ENCODE assay signal across 25 mouse cellular contexts in the genomic region with DNA sequence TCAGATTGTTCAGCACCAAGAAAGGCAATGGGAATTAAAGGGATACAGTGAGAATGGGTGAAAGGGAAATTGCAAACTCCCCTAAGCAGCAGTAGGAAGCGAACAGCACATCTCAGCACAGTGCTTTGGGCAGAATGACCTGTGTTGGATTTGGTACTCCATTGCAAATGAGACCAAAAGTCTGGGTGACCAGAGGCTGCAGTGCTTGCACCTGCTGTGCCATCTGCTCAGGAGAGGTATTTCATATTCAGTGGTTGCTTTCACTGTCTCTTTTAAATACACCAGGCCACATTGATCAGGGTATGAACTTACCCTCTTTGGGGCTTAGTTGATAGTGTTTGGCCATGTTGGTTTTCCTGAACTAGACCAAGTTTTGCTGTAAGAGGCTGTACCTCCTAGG. TPM values are rescaled to one million over a fixed set of nuclear protein-coding genes. Genes with fewer than 3 reads are reported as not detected.
DNase-seq lines count a peak whose midpoint lies in the region; ATAC-seq and TF ChIP-seq lines count a peak whose summit lies in the region.
"Had no signal": no experiment of that assay in that cellular context is flagged by ENCODE, and none has a peak within 500 bp of the region (broad histone marks: within the 10 kb centered on the region; RNA-seq: fewer than 3 reads in every experiment).

No protein-coding gene starts in this region.

- ATAC-seq in inflammation-experienced regulatory T-cells, adult 6 months: no peak
- ATAC-seq in kidney, embryonic 15.5 days (replicated peaks; ENCODE audit: low FRiP score): no peak
- ATAC-seq: forebrain, embryonic 16.5 days had no signal

- H3K27me3 ChIP-seq in cerebellum, adult 2 months (ENCODE audit: control insufficient read depth, insufficient read depth, low read length): no peaks in the 10 kb centered on the region
- no peaks in the 10 kb centered on the region for H3K27me3 ChIP-seq in kidney, embryonic 15.5 days
- H3K27me3 ChIP-seq: heart, embryonic 13.5 days; hindbrain, embryonic 15.5 days; limb, embryonic 12.5 days; liver, embryonic 15.5 days; neural tube, embryonic 13.5 days; stomach, embryonic 15.5 days had no signal

- no peak overlapping the region for H3K9ac ChIP-seq in kidney, embryonic 15.5 days
- H3K9ac ChIP-seq: heart, embryonic 13.5 days; hindbrain, embryonic 15.5 days; limb, embryonic 12.5 days; liver, embryonic 15.5 days; lung, embryonic 14.5 days; neural tube, embryonic 13.5 days; stomach, embryonic 15.5 days had no signal

- H3K9me3 ChIP-seq in kidney, embryonic 15.5 days (replicated peaks): no peaks in the 10 kb centered on the region
- H3K9me3 ChIP-seq: heart, embryonic 13.5 days; hindbrain, embryonic 15.5 days; liver, embryonic 15.5 days; neural tube, embryonic 13.5 days; stomach, embryonic 15.5 days had no signal

- H3K27ac ChIP-seq in cerebellum, adult 2 months (ENCODE audit: insufficient read depth, low read length): peak overlapping the region; percentile 34; the same call in 1 of the 2 replicates
- no peak overlapping the region for H3K27ac ChIP-seq in kidney, embryonic 15.5 days
- H3K27ac ChIP-seq: gastrocnemius, adult 2 months; heart, adult 2 months; heart, embryonic 13.5 days; hindbrain, embryonic 15.5 days; limb, embryonic 12.5 days; liver, embryonic 15.5 days; neural tube, embryonic 13.5 days had no signal

- TF ChIP-seq POLR2A in cerebellum, adult 2 months (IDR thresholded peaks at IDR 0.05; ENCODE audit: borderline replicate concordance, insufficient read depth, low read length): no peak

- peaks cover 11% of the 10 kb centered on the region; the same call in 1 of the 2 replicates for H3K4me1 ChIP-seq in cerebellum, adult 2 months (ENCODE audit: control insufficient read depth, insufficient read depth, low read length)
- peaks cover 18% of the 10 kb centered on the region for H3K4me1 ChIP-seq in kidney, embryonic 15.5 days
- H3K4me1 ChIP-seq: limb, embryonic 12.5 days; stomach, embryonic 15.5 days had no signal

- no peak for TF ChIP-seq CTCF in cerebellum, adult 2 months (IDR thresholded peaks at IDR 0.05; ENCODE audit: borderline replicate concordance, insufficient read depth, low read depth, low read length)

- WGBS in cerebellum, adult 2 months: 21% methylated on average over 1 of the region's 1 CpGs
- 96% methylated on average over 1 of the region's 1 CpGs for WGBS in kidney, embryonic 15.5 days

- no peak overlapping the region for H3K4me3 ChIP-seq in cerebellum, adult 2 months (replicated peaks; ENCODE audit: insufficient read depth, low read depth, low read length)
- H3K4me3 ChIP-seq in kidney, embryonic 15.5 days (replicated peaks): no peak overlapping the region
- H3K4me3 ChIP-seq: gastrocnemius, adult 2 months; heart, adult 2 months; heart, embryonic 13.5 days; hindbrain, embryonic 15.5 days; limb, embryonic 12.5 days; liver, embryonic 15.5 days; neural tube, embryonic 13.5 days; stomach, embryonic 15.5 days had no signal

- H3K4me2 ChIP-seq in kidney, embryonic 15.5 days: no peak overlapping the region
- H3K4me2 ChIP-seq: heart, embryonic 13.5 days; hindbrain, embryonic 15.5 days; limb, embryonic 12.5 days; liver, embryonic 15.5 days; lung, embryonic 14.5 days; neural tube, embryonic 13.5 days; stomach, embryonic 15.5 days had no signal

- peak; percentile 16 for DNase-seq in thymus, postnatal 14 days
- no peak for DNase-seq in thymus, postnatal 25 days
- peak; percentile 59 to 75 for DNase-seq in cerebellum, adult 2 months
- DNase-seq in cerebellum, postnatal 14 days: peak; percentile 37 to 63
- DNase-seq in right cerebral cortex, adult 18-20 months: no peak
- DNase-seq: adrenal gland, postnatal 25 days; B cell, adult 2 months; gastrocnemius, adult 2 months; heart, adult 2 months; heart, postnatal 10 days; kidney, adult 18-20 months; kidney, postnatal 4 days; layer of hippocampus, postnatal 36 days; lung, embryonic 14.5 days; lung, postnatal 14 days had no signal

- H3K36me3 ChIP-seq in kidney, embryonic 15.5 days: peaks cover 15% of the 10 kb centered on the region; the same call in 1 of the 2 replicates
- H3K36me3 ChIP-seq: hindbrain, embryonic 15.5 days; liver, embryonic 15.5 days; stomach, embryonic 15.5 days had no signal

RNA-seq across cellular contexts. Expression of a gene that starts 43.4 kb away (rescaled TPM):
- 111 and 116 TPM in 2 replicates for polyA plus RNA-seq in cerebellum, adult 2 months (2012; rRNA removed)
- 10 to 100 TPM; 12.4 to 58.2 (median 50.7) TPM for polyA plus RNA-seq in inflammation-experienced regulatory T-cells, adult 6 months (2017; shearing (Covaris generic))
- 25.2 and 28.6 TPM in 2 replicates for polyA plus RNA-seq in kidney, embryonic 15.5 days (2015; fragmentation: Nextera tagmentation; extraction: Ambion mirVana)

RNA-seq across cellular contexts. Expression of a gene that starts 50.9 kb away (rescaled TPM):
- 22.9 and 24.4 TPM in 2 replicates for polyA plus RNA-seq in cerebellum, adult 2 months (2012; rRNA removed)
- polyA plus RNA-seq in inflammation-experienced regulatory T-cells, adult 6 months (2017; shearing (Covaris generic)): 1 to 10 TPM in 1 of 3 experiments, under 1 TPM in 2; 0.36 to 1.2 (median 0.95) TPM
- 1.2 and 1.3 TPM in 2 replicates for polyA plus RNA-seq in kidney, embryonic 15.5 days (2015; fragmentation: Nextera tagmentation; extraction: Ambion mirVana)
- polyA plus RNA-seq: embryonic facial prominence, embryonic 11.5 days had no signal

RNA-seq across cellular contexts. Expression of a gene that starts 57.4 kb away (rescaled TPM):
- polyA plus RNA-seq in cerebellum, adult 2 months (2012; rRNA removed): 16.0 TPM in 2 replicates
- 1 to 10 TPM; 2.9 to 4.9 (median 4.6) TPM for polyA plus RNA-seq in inflammation-experienced regulatory T-cells, adult 6 months (2017; shearing (Covaris generic))
- 6.7 and 7.0 TPM in 2 replicates for polyA plus RNA-seq in kidney, embryonic 15.5 days (2015; fragmentation: Nextera tagmentation; extraction: Ambion mirVana)

Comparison
In these comparisons a context has a peak if more than half of its experiments do, and no peak if none do; other contexts are left out.
1. DNase-seq: peak in thymus, postnatal 14 days (single experiment), cerebellum, adult 2 months (2 of 2) and cerebellum, postnatal 14 days (2 of 2); none in thymus, postnatal 25 days (single experiment) and right cerebral cortex, adult 18-20 months (single experiment).
2. RNA of a gene that starts 50.9 kb away (polyA plus RNA-seq): 22.9 to 24.4 TPM in cerebellum, adult 2 months; 1.2 to 1.3 TPM in kidney, embryonic 15.5 days and 0.36 to 1.2 TPM in inflammation-experienced regulatory T-cells, adult 6 months; every median in the first group is over 10 times any median in the second.